Mouse (Mus musculus) forebrain, postnatal 0 days (tissue): ENCODE results near the gene Ric8b. TPM values are rescaled to one million over a fixed set of nuclear protein-coding genes. Genes with fewer than 3 reads are reported as not detected.

Experiments
- ATAC-seq: fragments of 200-750 bp; cut with Nextera tagmentation; 2 replicates; pipeline ENCODE4 v1.8.0; 2017; ENCODE audit warnings: mild to moderate bottlenecking, moderate library complexity
- DNase-seq: peaks from one replicate; pipeline ENCODE4 v3.0.0-alpha.2; 2015
- H3K27ac ChIP-seq: fragments of 300-500 bp; sonication (generic); 2 replicates; pipeline ENCODE4 v1.5.1; 2014; ENCODE audit warnings: low read depth, mild to moderate bottlenecking, antibody characterized with exemption, low read length, moderate library complexity, mixed read lengths
- H3K27me3 ChIP-seq: fragments of 300-500 bp; sonication (generic); 2 replicates; pipeline ENCODE4 v1.6.1; 2014; ENCODE audit warnings: mild to moderate bottlenecking, low read length, mixed read lengths; ENCODE audit not compliant: insufficient read depth
- H3K36me3 ChIP-seq: fragments of 300-500 bp; sonication (generic); 2 replicates; pipeline ENCODE4 v1.6.1; 2014; ENCODE audit warnings: mild to moderate bottlenecking, moderate library complexity; ENCODE audit not compliant: insufficient read depth
- H3K4me1 ChIP-seq: fragments of 300-500 bp; sonication (generic); 2 replicates; pipeline ENCODE4 v1.6.1; 2014; ENCODE audit warnings: antibody characterized with exemption; ENCODE audit not compliant: insufficient read depth
- H3K4me2 ChIP-seq: fragments of 300-500 bp; sonication (generic); 2 replicates; pipeline ENCODE4 v1.6.1; 2014; ENCODE audit warnings: low read depth, mild to moderate bottlenecking, moderate library complexity
- H3K4me3 ChIP-seq: fragments of 300-500 bp; sonication (generic); 2 replicates; pipeline ENCODE4 v1.5.1; 2014; ENCODE audit warnings: low read depth, low read length, mixed read lengths
- H3K9ac ChIP-seq: fragments of 300-500 bp; sonication (generic); 2 replicates; pipeline ENCODE4 v1.6.1; 2014; ENCODE audit warnings: mild to moderate bottlenecking
- H3K9me3 ChIP-seq: fragments of 300-500 bp; sonication (generic); 2 replicates; pipeline ENCODE4 v1.6.1; 2016; ENCODE audit warnings: low read length
- CTCF ChIP-seq: sonication (generic); IDR thresholded peaks from 2 replicates; pipeline ENCODE4 v1.5.1; 2016; ENCODE audit warnings: antibody characterized with exemption, control low read depth, low read depth
- WGBS: fragments of 180-500 bp; shearing (Covaris S2); extraction: QIAGEN DNeasy Blood & Tissue Kit; methylation state at CpG from one replicate; pipeline ENCODE4 v1.1.7; 2014; 5-methylcytosine and 5-hydroxymethylcytosine counted together
- polyA plus RNA-seq: library from polyadenylated mRNA; unstranded; fragments of >200 nt; fragmentation: Nextera tagmentation; extraction: Ambion mirVana; gene quantifications from 2 replicates; pipeline ENCODE4 v1.2.1, GENCODE M21; 2015
- total RNA-seq: library from RNA; depleted of rRNA; stranded (reverse); fragments of >200 nt; gene quantifications from 2 replicates; pipeline ENCODE4 v1.2.3, GENCODE M21; 2014

Gene Ric8b
- total and polyA plus RNA-seq, 2 experiments from 2014 or later: 31.5 to 63.8 TPM

- H3K9ac ChIP-seq: no peak overlapping the region
- no peaks in the 10 kb centered on the region for H3K27me3 ChIP-seq
- no peak overlapping the region for H3K27ac ChIP-seq
- WGBS: 91% methylated on average over 3 of the region's 3 CpGs
- ATAC-seq (no peak), DNase-seq (no peak)
- peaks cover 18% of the 10 kb centered on the region for H3K36me3 ChIP-seq
- no peaks in the 10 kb centered on the region for H3K4me1 ChIP-seq
- no peak overlapping the region for H3K4me2 ChIP-seq
- no peak overlapping the region for H3K4me3 ChIP-seq
- H3K9me3 ChIP-seq: no peaks in the 10 kb centered on the region
- TF ChIP-seq CTCF: peak; percentile 46
Measured at GRCm38 (mm10) chr10:84945692-84946091, 28.3 kb downstream of the Ric8b start.

- no peak for ATAC-seq
- no peak overlapping the region for H3K4me3 ChIP-seq
- H3K4me2 ChIP-seq: no peak overlapping the region
- no peak overlapping the region for H3K27ac ChIP-seq
- no peak for DNase-seq
- no peaks in the 10 kb centered on the region for H3K4me1 ChIP-seq
- H3K27me3 ChIP-seq: no peaks in the 10 kb centered on the region
- peaks cover 18% of the 10 kb centered on the region for H3K36me3 ChIP-seq
- WGBS: 64% methylated on average over 8 of the region's 8 CpGs
- no peak for TF ChIP-seq CTCF
- H3K9ac ChIP-seq: no peak overlapping the region
- H3K9me3 ChIP-seq: no peaks in the 10 kb centered on the region
Measured at GRCm38 (mm10) chr10:84948970-84949683, 31.7 kb downstream of the Ric8b start.

GRCm38 (mm10) chr10:84949684-84950010 lies 32.2 kb downstream of the Ric8b start:
- DNase-seq: no peak
- 85% methylated on average over 3 of the region's 3 CpGs for WGBS
- H3K27me3 ChIP-seq: no peaks in the 10 kb centered on the region
- ATAC-seq: no peak
- peaks cover 18% of the 10 kb centered on the region for H3K36me3 ChIP-seq
- no peak for TF ChIP-seq CTCF
- no peak overlapping the region for H3K9ac ChIP-seq
- no peak overlapping the region for H3K4me3 ChIP-seq
- H3K4me1 ChIP-seq: no peaks in the 10 kb centered on the region
- no peaks in the 10 kb centered on the region for H3K9me3 ChIP-seq
- H3K4me2 ChIP-seq: no peak overlapping the region
- no peak overlapping the region for H3K27ac ChIP-seq

- no peak for ATAC-seq
- TF ChIP-seq CTCF: no peak
- Histone ChIP-seq H3K4me3 (no peak overlapping the region), H3K36me3 (peaks cover 18% of the 10 kb centered on the region), H3K4me1 (no peaks in the 10 kb centered on the region), H3K27me3 (no peaks in the 10 kb centered on the region), H3K9ac (no peak overlapping the region), H3K4me2 (no peak overlapping the region), H3K27ac (no peak overlapping the region), H3K9me3 (no peaks in the 10 kb centered on the region)
- no peak for DNase-seq
- 65% methylated on average over 4 of the region's 4 CpGs for WGBS
Measured at GRCm38 (mm10) chr10:84950384-84950783, 33.0 kb downstream of the Ric8b start.

- no peak for TF ChIP-seq CTCF
- Histone ChIP-seq H3K4me3 (no peak overlapping the region), H3K9ac (no peak overlapping the region), H3K27me3 (no peaks in the 10 kb centered on the region), H3K9me3 (no peaks in the 10 kb centered on the region), H3K4me2 (no peak overlapping the region), H3K4me1 (no peaks in the 10 kb centered on the region), H3K36me3 (no peaks in the 10 kb centered on the region; the same call in none of the 2 replicates), H3K27ac (no peak overlapping the region)
- no peak for ATAC-seq
- no peak for DNase-seq
- 92% methylated on average over 10 of the region's 10 CpGs for WGBS
Measured at GRCm38 (mm10) chr10:84954236-84954635, 36.8 kb downstream of the Ric8b start.

GRCm38 (mm10) chr10:84956173-84956572 lies 38.8 kb downstream of the Ric8b start:
- DNase-seq (no peak), ATAC-seq (no peak)
- H3K4me3 ChIP-seq: no peak overlapping the region
- H3K27me3 ChIP-seq: no peaks in the 10 kb centered on the region
- H3K27ac ChIP-seq: no peak overlapping the region
- no peaks in the 10 kb centered on the region; the same call in 1 of the 2 replicates for H3K36me3 ChIP-seq
- no peak for TF ChIP-seq CTCF
- no peak overlapping the region for H3K9ac ChIP-seq
- WGBS: 81% methylated on average over 4 of the region's 4 CpGs
- no peaks in the 10 kb centered on the region for H3K4me1 ChIP-seq
- H3K9me3 ChIP-seq: no peaks in the 10 kb centered on the region
- no peak overlapping the region for H3K4me2 ChIP-seq

GRCm38 (mm10) chr10:84958597-84958996 lies 41.2 kb downstream of the Ric8b start:
- no peak for ATAC-seq
- WGBS: 94% methylated on average over 2 of the region's 2 CpGs
- Histone ChIP-seq H3K9me3 (no peaks in the 10 kb centered on the region), H3K27me3 (no peaks in the 10 kb centered on the region), H3K36me3 (peaks cover 6% of the 10 kb centered on the region; the same call in 1 of the 2 replicates), H3K4me1 (0 out of 2 replicates have a peak, but pooled peaks cover 3% of the 10 kb centered on the region), H3K4me3 (no peak overlapping the region), H3K27ac (no peak overlapping the region), H3K9ac (no peak overlapping the region), H3K4me2 (no peak overlapping the region)
- no peak for DNase-seq
- no peak for TF ChIP-seq CTCF
